Mouse (Mus musculus) neural tube, embryonic 13.5 days (tissue): ENCODE data around the gene Astn2. TPM values are rescaled to one million over a fixed set of nuclear protein-coding genes. Genes with fewer than 3 reads are reported as not detected.

Experiments used
- ATAC-seq: fragments of 200-750 bp; cut with Nextera tagmentation; 2 replicates; pipeline ENCODE4 v1.8.0; 2017; ENCODE audit warnings: low read depth, mild to moderate bottlenecking, moderate TSS enrichment, moderate library complexity
- H3K27ac ChIP-seq: fragments of 300-500 bp; sonication (generic); replicated peaks from 2 replicates; pipeline ENCODE4 v1.5.1; 2015; ENCODE audit warnings: moderate library complexity, mild to moderate bottlenecking, inconsistent platforms
- H3K27me3 ChIP-seq: fragments of 300-500 bp; sonication (generic); 2 replicates; pipeline ENCODE4 v1.6.1; 2015; ENCODE audit warnings: mild to moderate bottlenecking, inconsistent platforms
- H3K36me3 ChIP-seq: fragments of 300-500 bp; sonication (generic); 2 replicates; pipeline ENCODE4 v1.6.1; 2015; ENCODE audit warnings: mild to moderate bottlenecking, inconsistent platforms
- H3K4me1 ChIP-seq: fragments of 300-500 bp; sonication (generic); replicated peaks from 2 replicates; pipeline ENCODE4 v1.6.1; 2015; ENCODE audit warnings: inconsistent platforms
- H3K4me2 ChIP-seq: fragments of 300-500 bp; sonication (generic); 2 replicates; pipeline ENCODE4 v1.6.1; 2015; ENCODE audit warnings: inconsistent platforms, mild to moderate bottlenecking, moderate library complexity
- H3K4me3 ChIP-seq: fragments of 300-500 bp; sonication (generic); 2 replicates; pipeline ENCODE4 v1.5.1; 2015; ENCODE audit warnings: mild to moderate bottlenecking, inconsistent platforms
- H3K9ac ChIP-seq: fragments of 300-500 bp; sonication (generic); 2 replicates; pipeline ENCODE4 v1.6.1; 2015; ENCODE audit warnings: moderate library complexity, mild to moderate bottlenecking, inconsistent platforms
- H3K9me3 ChIP-seq: fragments of 300-500 bp; sonication (generic); 2 replicates; pipeline ENCODE4 v1.6.1; 2016; ENCODE audit warnings: inconsistent platforms
- WGBS: fragments of 180-500 bp; shearing (Covaris S2); methylation state at CpG from one replicate; pipeline ENCODE4 v1.1.7; 2015; 5-methylcytosine and 5-hydroxymethylcytosine counted together
- polyA plus RNA-seq: library from polyadenylated mRNA; unstranded; fragments of >200 nt; fragmentation: Nextera tagmentation; extraction: Ambion mirVana; gene quantifications from 2 replicates; pipeline ENCODE4 v1.2.1, GENCODE M21; 2015

The Astn2 gene
- polyA plus RNA-seq, 1 experiment from 2014 or later: 2.7 TPM

DNA sequence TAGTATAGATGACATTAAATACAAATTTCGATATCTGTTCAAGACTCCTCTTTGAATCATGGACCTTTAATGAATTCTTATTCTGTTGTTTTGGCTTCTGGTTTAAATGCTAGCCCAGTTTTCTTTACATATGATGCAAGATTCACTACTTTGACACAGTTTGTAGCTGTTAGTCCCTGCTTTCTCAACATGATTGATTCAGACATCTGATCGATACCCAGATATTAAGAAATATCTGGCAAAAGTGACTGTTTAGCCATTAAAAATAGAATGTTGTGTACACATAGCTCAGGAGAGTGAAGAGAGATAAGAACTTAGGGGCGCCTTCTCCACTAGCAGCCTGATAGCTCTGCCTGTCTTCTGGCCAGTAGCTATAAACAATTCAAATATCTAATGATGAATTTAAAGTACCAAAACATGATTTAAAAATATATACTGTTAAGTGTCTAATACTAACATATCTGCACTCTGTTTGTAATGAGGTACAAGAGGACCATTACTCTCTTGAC lies 457.2 kb downstream of the Astn2 start:
- WGBS: 92% methylated on average over 3 of the region's 3 CpGs
- no peak overlapping the region for H3K4me2 ChIP-seq
- H3K4me3 ChIP-seq: no peak overlapping the region

DNA sequence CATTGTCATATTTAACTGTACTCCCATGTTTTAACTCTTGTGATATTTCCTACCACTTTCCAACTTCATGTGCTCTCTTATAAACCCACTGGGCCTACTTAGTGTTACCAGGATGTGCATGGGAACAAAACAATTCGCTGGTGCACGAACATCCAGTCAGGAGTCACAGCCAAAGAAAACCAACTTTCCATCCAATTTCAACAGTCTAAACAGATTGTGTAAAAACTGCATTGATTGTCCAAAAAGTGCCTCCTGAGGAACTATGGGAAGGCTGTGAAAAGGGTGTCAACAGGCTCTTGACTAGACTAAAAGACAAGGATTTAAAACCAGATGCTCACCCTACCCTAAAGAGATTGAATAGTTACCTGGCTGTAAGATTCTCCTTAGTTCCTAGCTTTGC lies 458.4 kb downstream of the Astn2 start:
- Histone ChIP-seq H3K9ac (no peak overlapping the region), H3K9me3 (no peaks in the 10 kb centered on the region), H3K27me3 (no peaks in the 10 kb centered on the region), H3K4me3 (no peak overlapping the region), H3K27ac (no peak overlapping the region), H3K4me1 (no peaks in the 10 kb centered on the region), H3K36me3 (no peaks in the 10 kb centered on the region), H3K4me2 (no peak overlapping the region)
- no peak for ATAC-seq
- 92% methylated on average over 2 of the region's 2 CpGs for WGBS

More for the DNA sequence above, 457.2 kb downstream of the Astn2 start:
- Histone ChIP-seq H3K9me3 (no peaks in the 10 kb centered on the region), H3K4me1 (no peaks in the 10 kb centered on the region), H3K36me3 (no peaks in the 10 kb centered on the region), H3K9ac (no peak overlapping the region), H3K27me3 (no peaks in the 10 kb centered on the region), H3K27ac (no peak overlapping the region)
- ATAC-seq: no peak

DNA sequence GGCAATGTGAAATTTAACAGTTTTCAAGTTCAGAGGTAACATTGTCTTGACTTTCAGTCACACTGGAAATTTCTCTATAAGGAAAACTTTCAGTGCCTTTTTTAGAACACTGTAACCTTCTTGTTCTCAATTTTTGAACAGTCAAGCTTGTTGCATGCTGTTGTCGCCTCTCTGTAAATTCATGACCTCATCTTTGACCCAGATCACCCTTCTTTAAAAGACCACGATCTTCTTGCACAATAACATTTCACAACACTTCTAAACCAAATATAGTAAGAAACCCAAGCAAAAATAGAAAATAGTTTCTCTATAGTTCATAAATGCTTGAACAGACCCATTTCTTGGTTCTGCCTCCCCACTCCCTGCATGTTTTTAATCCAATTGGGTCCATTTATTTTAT lies 473.5 kb downstream of the Astn2 start:
- Histone ChIP-seq H3K9me3 (no peaks in the 10 kb centered on the region), H3K36me3 (no peaks in the 10 kb centered on the region), H3K27ac (no peak overlapping the region), H3K4me1 (no peaks in the 10 kb centered on the region), H3K27me3 (no peaks in the 10 kb centered on the region), H3K4me2 (no peak overlapping the region), H3K4me3 (no peak overlapping the region), H3K9ac (no peak overlapping the region)
- 79% methylated on average over 2 of the region's 2 CpGs for WGBS
- no peak for ATAC-seq

DNA sequence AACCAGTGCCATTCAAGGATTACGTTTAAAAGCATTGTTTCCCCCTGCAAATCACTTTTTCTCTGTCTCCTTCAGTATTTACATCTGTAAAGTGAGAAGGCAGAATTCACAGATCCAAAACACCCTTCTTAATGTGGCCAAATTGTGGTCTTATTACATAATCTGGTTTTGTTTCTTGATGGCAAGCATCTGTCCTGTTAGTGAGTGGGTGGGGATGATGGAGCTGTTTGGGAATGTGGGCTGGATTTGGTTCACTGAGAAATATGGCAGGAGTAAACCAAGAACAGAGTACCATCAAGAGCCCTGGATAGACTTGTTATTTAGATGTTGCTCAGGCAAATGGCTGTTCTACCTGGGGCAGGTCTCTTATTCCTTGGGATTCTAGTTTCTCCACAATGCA lies 484.1 kb downstream of the Astn2 start:
- WGBS: 72% methylated on average over 1 of the region's 1 CpGs
- H3K9me3 ChIP-seq: no peaks in the 10 kb centered on the region
- peaks cover 12% of the 10 kb centered on the region for H3K4me1 ChIP-seq
- H3K27me3 ChIP-seq: no peaks in the 10 kb centered on the region
- no peaks in the 10 kb centered on the region for H3K36me3 ChIP-seq
- no peak for ATAC-seq
- no peak overlapping the region for H3K4me2 ChIP-seq
- no peak overlapping the region for H3K9ac ChIP-seq
- no peak overlapping the region for H3K27ac ChIP-seq
- no peak overlapping the region for H3K4me3 ChIP-seq

DNA sequence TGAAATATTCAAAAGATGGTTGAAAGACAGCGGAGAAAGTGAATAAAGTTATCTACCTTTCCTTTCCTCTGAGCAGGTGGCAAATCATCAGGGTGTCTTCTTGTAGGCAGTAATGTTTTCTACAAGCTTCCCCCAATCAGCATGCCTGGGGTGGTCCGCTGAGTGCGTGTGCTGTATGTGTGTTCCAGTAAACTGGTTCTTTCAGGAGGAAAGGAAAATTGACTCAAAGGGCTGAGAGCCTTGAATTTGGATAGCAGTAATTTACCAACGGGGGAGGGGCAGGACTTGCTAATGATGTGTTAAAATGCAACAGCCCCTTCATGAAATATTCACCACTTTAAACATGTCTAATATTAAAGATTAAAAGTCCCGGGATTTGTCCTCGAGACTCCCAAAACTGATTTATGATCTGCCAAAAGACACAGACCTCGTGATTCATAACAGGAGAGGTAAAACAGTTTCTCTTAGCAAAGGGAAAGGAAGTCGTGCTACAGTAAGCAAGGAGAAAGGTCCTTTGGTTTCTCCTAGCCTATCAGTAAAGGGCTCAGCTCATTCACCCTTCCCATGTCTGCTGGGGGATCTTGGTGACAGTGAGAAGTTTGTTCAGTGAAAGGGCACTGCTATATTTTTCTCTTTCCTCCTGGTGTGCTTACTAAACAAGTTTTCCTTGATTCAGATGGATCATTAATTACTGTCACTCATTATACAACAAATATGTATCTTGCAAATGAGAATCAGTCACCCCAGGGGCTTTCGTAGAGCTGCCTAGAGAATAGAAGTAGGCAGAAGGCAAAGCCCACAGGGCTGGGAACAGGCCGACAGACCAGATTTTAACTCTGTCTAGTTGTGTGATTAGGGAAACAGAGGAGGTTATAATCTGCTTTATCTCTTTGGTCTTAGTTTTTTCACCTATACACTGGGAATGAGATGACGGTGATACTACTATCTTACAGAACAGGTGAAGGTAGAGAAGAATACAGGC lies 488.1 kb downstream of the Astn2 start:
- H3K27me3 ChIP-seq: no peaks in the 10 kb centered on the region
- H3K27ac ChIP-seq: no peak overlapping the region
- H3K4me2 ChIP-seq: no peak overlapping the region
- no peaks in the 10 kb centered on the region for H3K36me3 ChIP-seq
- H3K4me3 ChIP-seq: no peak overlapping the region
- WGBS: 52% methylated on average over 11 of the region's 11 CpGs
- peaks cover 12% of the 10 kb centered on the region for H3K4me1 ChIP-seq
- H3K9me3 ChIP-seq: no peaks in the 10 kb centered on the region
- no peak for ATAC-seq
- H3K9ac ChIP-seq: no peak overlapping the region

DNA sequence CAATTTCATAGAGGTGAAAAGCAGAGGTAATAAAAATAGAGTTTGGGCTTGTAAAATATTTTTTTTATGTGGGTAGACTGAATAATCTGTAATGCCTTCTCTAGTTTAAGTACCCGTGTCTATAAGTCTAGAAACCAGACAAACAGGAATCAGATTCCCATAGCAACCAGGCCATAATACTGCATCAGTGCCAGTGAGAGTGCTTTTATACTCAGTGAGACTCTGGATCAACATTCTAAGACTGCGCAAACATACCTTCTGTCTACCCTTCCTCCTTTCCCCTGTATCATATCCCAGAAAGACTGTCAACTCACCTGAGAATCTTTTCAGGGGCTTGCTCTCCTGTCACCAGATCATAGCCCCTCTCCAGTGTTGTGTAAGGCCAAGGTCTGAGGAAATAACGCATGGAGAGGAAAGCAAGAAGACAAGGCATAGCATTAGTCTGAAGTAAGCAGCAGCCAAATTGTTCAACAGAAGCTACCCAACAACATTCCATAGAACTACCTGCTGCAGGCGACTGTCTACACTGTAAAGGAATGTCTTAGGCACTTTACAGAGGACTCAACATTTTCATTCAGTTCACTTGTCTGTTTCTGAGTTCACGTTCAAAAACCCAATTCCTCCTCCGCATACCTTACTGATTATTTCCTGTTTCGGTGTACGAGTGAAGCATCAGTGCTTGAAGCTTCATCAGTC lies 492.0 kb downstream of the Astn2 start:
- no peak overlapping the region for H3K4me2 ChIP-seq
- peaks cover 25% of the 10 kb centered on the region for H3K4me1 ChIP-seq
- WGBS: 78% methylated on average over 8 of the region's 8 CpGs
- no peaks in the 10 kb centered on the region for H3K27me3 ChIP-seq
- H3K9me3 ChIP-seq: no peaks in the 10 kb centered on the region
- no peak overlapping the region for H3K4me3 ChIP-seq
- ATAC-seq: no peak
- no peak overlapping the region for H3K9ac ChIP-seq
- H3K36me3 ChIP-seq: no peaks in the 10 kb centered on the region
- H3K27ac ChIP-seq: no peak overlapping the region

DNA sequence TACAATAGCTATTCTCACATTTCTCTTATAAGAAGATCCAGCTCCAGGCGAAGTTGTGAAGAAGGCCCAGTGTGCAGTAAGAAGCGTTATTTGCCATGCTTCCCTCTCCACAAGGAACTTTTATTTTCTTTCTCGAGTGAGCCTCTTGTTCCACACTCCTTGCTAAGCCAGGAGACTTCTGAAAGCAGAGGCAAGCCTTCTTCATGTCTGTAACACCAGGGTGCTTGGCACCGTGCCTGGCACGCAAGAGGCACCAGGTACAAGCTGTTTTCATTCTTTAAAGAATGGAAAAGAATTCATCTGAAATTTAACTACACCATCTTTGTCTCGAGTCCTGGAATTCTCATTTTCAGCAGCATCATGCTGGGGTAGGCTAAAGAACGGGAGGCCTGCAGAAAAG lies 496.8 kb downstream of the Astn2 start:
- Histone ChIP-seq H3K27me3 (no peaks in the 10 kb centered on the region), H3K9ac (no peak overlapping the region), H3K27ac (no peak overlapping the region), H3K9me3 (no peaks in the 10 kb centered on the region), H3K4me2 (no peak overlapping the region), H3K4me1 (peaks cover 14% of the 10 kb centered on the region), H3K4me3 (no peak overlapping the region), H3K36me3 (no peaks in the 10 kb centered on the region)
- WGBS: 36% methylated on average over 7 of the region's 7 CpGs
- ATAC-seq: no peak

DNA sequence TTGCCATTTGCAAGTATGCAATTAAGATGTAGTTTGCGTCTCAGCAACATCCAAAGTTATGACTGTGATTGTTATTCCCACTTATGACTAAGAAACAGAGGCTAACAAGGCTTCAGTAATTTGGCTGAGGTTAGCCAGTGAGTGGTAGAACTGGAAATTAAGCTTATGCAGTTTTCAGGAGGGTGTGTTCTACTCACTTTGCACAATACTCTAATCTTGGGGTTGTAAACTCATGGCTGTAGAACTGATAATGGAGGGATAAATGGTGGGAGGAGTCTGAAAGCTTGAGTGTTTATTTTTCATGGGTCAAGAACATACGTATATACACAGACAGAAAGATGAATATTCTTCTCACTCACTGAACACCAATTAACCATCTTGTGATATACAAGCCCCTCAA lies 499.4 kb downstream of the Astn2 start:
- H3K9ac ChIP-seq: no peak overlapping the region
- H3K27me3 ChIP-seq: no peaks in the 10 kb centered on the region
- ATAC-seq: no peak
- WGBS: 86% methylated on average over 2 of the region's 2 CpGs
- H3K4me2 ChIP-seq: no peak overlapping the region
- H3K36me3 ChIP-seq: no peaks in the 10 kb centered on the region
- H3K4me3 ChIP-seq: no peak overlapping the region
- peaks cover 14% of the 10 kb centered on the region for H3K4me1 ChIP-seq
- no peak overlapping the region for H3K27ac ChIP-seq
- H3K9me3 ChIP-seq: no peaks in the 10 kb centered on the region

DNA sequence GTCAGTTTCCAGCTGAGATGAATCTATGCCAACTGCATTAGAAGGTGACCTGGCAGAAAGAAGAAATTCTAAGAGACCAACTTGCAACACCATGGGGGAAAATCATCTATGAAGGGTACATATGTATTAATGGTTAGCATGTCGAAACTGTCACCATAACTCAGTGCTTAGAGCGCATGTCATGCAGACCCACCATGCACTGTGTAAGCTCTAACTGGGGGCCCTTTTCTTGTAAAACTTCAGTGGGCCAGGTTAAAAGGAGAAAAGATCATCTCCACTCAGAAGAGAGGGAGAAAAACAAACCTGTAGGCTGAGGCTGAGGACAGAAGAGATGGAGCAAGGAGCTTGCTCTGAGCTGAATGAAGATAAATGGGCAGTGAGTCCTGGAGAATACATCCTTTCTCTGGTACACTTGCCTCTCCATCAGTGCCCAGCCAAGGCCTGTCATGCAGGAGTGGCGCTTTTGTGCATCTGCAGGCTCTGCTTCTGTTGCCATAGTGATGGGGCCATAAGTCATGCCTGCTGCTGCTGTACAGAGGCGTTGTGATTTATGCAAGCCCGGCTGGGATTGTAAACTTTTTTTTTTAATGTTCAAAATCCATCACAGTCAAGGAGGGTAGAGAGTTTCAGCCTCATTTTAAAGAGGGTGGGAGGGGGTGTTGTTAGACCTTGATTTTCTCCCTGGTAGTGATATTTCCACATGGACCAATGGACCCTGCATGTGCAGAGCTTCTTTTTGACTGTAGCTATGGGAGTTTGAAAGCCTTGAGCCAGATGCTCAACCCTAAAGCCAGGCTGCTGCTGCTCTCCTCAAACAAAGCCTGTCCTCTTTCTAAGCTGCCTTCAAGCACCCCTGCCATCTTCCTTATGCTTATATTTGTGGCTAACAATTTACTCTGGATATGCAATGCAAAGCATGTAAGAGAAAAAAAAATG lies 508.1 kb downstream of the Astn2 start:
- no peak overlapping the region for H3K4me2 ChIP-seq
- peak overlapping the region; percentile 69 for H3K27ac ChIP-seq
- no peak overlapping the region for H3K4me3 ChIP-seq
- WGBS: 29% methylated on average over 5 of the region's 5 CpGs
- peak; percentile 97 for ATAC-seq
- no peak overlapping the region for H3K9ac ChIP-seq
- no peaks in the 10 kb centered on the region for H3K9me3 ChIP-seq
- no peaks in the 10 kb centered on the region for H3K36me3 ChIP-seq
- H3K27me3 ChIP-seq: no peaks in the 10 kb centered on the region
- peaks cover 19% of the 10 kb centered on the region for H3K4me1 ChIP-seq

DNA sequence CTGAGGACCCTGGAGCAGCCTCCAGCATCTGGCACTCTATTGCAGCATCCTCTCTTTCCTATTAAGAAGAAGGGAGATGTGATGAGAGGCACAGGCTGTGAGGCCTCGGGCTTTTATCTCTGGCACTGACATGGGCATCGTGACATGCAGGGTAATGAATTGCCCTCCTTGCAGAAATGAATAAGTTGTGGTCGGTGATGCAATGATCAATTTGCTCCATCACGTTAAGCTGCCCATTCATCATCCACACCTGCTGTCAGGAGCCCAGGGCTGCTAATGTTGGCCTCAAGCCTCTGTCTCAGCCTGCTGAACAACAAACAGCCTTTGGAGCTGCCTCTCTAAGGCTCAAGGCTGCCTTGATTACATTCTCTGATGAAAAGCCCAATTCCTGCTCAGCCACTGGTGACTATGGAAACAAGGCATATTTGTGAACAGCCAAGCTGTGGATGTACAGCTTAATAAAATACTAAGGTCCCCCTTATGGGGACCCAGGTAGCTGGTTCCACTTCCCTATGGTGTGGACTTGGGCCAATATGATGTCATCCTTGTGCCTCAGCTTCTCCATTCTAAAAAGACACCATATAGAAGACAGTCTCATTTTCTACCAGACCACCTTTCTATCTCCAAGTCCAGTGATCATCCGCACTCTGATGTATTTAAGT lies 515.9 kb downstream of the Astn2 start:
- Histone ChIP-seq H3K9me3 (no peaks in the 10 kb centered on the region), H3K9ac (no peak overlapping the region), H3K36me3 (no peaks in the 10 kb centered on the region), H3K4me1 (peaks cover 13% of the 10 kb centered on the region), H3K4me3 (no peak overlapping the region), H3K27ac (peak overlapping the region; percentile 49), H3K4me2 (no peak overlapping the region), H3K27me3 (no peaks in the 10 kb centered on the region)
- 35% methylated on average over 5 of the region's 5 CpGs for WGBS
- ATAC-seq: peak; percentile 88

DNA sequence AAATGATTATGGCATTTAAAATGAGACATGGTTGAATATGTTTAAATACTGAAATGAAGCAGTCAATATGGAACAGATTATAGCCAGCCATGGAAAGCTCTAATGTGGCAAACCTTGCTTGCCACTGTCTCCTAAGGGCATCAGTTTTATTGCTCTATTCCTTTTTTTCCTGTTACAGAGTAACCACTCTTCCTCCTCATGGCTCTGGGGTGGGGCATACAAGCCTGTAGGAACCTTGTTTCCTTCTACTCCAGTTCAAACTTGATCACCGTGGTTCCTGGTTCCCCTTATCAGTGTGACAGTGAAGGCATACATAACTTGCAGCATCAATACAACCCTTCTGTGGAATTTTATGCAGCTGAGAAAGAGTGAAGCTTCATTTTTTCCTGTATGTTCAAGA lies 517.5 kb downstream of the Astn2 start:
- Histone ChIP-seq H3K27me3 (no peaks in the 10 kb centered on the region), H3K27ac (no peak overlapping the region), H3K4me1 (peaks cover 13% of the 10 kb centered on the region), H3K9ac (no peak overlapping the region), H3K36me3 (no peaks in the 10 kb centered on the region), H3K9me3 (no peaks in the 10 kb centered on the region), H3K4me3 (no peak overlapping the region), H3K4me2 (no peak overlapping the region)
- WGBS: 42% methylated on average over 1 of the region's 1 CpGs
- no peak for ATAC-seq
